Mouse (Mus musculus) CD4-positive helper T cell, adult 2 months (primary cell): ENCODE measurements around the gene Ehbp1.

Experiments used
- DNase-seq: peaks from one replicate; pipeline ENCODE4 v3.0.0-alpha.2; 2012; ENCODE audit warnings: low read depth, missing footprints, low spot score

Gene Ehbp1

GRCm38 (mm10) chr11:22057538-22057937, 284.6 kb downstream of the Ehbp1 start:
- no peak for DNase-seq

- DNase-seq: no peak
Measured at GRCm38 (mm10) chr11:22055908-22056307, 286.2 kb downstream of the Ehbp1 start.

DNA sequence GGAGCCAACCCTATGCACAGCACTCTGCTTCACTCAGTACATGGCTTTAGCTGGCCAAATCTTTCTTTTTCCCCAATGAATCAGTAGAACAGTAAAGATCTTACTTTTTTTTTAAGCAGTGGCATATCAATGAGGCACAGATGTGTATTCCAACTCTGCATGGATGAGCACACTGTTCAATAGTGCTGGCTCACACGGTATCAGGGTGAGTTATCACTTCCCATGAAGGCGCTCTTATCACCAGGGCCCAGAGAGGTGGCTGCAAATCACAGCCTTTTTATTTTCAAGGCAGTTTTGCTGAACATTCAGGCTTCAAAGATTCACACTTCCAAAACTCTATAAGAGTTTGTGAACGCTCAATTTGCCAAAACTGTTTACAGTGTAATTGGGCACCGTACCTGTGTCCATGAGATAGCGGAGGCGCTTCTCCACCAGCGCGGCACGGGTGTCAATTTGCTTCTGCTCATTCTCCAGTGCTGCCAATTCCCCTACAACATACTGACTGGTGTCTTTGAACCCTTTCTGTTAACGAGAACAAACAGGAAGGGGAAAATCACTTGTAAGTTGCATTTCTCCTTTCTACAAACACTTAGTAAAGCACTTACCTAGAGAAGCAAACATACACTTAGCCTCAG, 288.9 kb downstream of the Ehbp1 start:
- DNase-seq: no peak

DNA sequence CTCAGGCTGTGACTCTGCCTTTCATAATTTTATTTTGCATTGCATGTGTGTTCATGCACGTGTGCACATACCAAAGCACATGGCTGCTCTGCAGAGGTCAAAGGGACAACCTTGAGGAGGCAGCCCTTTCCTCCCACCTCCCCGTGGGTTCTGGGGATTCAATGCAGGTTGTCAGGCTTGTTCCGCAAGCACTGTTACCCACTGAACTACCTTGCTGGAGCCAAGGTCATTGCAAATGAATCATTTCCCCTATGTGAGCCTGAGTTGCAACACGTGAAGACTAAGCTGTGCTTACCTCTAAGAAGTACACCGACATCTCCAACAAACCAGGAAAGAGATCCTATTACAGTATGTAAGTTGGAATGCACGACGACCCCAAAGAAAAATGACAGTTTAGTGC, 291.2 kb downstream of the Ehbp1 start:
- no peak for DNase-seq

DNA sequence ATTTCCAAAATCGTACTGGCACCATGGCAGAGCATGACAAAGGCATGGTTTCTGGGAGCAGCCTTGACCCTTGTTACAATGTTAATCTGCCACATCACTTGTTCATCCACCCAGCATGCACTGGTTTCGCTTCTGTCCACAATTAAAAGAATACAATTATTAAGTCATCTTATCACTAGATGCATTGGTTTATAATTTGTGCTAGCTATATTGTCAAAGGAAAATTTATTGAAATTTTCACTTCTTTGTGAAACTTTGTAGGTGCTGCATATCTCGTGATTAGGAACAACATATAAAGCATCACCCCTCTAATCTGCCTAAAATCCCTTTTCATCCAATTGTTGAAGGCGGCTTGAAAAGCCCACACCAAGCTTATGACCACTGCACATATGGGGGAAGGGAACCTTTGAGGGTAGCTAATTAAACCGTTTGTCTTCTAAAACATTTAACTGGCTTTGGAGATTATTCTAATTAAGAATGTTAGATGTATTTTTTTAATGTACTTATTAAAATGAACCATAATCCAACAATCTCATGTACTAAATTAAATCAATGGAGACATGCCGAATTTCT, 302.2 kb downstream of the Ehbp1 start:
- DNase-seq: no peak

- DNase-seq: no peak
Measured at GRCm38 (mm10) chr11:22034564-22035105, 307.5 kb downstream of the Ehbp1 start.

DNA sequence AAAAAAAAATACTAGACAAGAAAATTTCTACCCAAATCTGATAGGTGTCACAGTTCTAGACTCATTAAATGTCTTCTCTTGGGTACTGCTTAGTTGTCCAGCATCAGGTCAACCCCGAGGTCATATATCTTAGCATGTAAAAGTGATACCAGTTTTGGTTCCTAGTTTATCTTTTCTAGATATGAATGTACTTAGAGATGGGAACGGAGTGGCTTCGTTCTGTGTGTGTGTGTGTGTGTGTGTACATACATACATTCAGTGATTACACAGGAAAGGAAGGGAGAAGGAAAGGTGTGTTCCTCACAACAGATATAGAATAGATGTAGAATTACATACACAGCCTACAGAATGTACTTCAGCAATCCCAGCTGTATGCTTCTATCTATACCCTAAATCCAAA, 308.5 kb downstream of the Ehbp1 start:
- DNase-seq: no peak

- no peak for DNase-seq
Measured at GRCm38 (mm10) chr11:22020602-22021001, 321.5 kb downstream of the Ehbp1 start.

- DNase-seq: no peak
Measured at GRCm38 (mm10) chr11:22017444-22017843, 324.6 kb downstream of the Ehbp1 start.

- DNase-seq: no peak
Measured at GRCm38 (mm10) chr11:22016341-22016740, 325.8 kb downstream of the Ehbp1 start.

DNA sequence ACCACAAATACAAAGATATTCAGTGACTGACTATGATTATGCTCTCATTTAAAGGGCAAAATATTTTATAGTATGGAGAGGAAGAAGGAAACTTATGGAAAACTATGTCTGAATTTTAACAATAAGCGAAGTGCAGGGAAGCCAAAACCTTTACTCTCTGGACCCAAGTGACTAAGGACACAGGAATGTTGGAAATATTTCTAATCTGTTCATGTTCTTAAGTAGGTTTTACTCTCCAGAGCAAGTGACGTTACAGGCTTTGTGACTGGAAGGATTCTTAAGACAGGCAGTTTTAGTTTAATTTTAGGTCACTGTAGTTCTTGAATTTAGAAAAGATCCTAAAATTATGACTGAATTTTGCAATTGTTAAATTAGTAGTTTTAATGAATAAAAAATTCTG, 333.3 kb downstream of the Ehbp1 start:
- DNase-seq: no peak

DNA sequence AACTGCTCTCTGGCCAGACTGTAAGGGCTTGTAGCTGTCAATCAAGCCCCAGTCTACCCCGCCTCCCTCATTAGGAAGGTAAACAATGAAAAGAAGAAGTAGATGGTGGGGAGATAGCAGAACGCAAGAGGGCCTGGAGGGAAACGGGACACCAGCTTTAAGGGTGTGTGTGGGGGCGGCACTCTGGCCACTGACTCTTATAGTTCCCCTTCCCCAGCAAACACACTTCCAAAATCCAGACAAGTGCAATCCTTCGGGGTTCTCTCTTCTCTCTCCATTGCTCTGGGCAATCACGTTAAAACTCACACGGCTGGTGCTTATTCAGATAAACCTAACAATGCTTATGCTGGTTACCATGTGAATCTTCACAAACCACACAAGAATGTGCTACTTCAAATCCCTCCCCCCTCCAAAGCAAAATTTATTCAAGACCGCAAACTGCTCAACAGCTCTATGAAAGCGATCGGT, 333.9 kb downstream of the Ehbp1 start:
- no peak for DNase-seq

GRCm38 (mm10) chr11:22007781-22008110, 334.3 kb downstream of the Ehbp1 start:
- no peak for DNase-seq

DNA sequence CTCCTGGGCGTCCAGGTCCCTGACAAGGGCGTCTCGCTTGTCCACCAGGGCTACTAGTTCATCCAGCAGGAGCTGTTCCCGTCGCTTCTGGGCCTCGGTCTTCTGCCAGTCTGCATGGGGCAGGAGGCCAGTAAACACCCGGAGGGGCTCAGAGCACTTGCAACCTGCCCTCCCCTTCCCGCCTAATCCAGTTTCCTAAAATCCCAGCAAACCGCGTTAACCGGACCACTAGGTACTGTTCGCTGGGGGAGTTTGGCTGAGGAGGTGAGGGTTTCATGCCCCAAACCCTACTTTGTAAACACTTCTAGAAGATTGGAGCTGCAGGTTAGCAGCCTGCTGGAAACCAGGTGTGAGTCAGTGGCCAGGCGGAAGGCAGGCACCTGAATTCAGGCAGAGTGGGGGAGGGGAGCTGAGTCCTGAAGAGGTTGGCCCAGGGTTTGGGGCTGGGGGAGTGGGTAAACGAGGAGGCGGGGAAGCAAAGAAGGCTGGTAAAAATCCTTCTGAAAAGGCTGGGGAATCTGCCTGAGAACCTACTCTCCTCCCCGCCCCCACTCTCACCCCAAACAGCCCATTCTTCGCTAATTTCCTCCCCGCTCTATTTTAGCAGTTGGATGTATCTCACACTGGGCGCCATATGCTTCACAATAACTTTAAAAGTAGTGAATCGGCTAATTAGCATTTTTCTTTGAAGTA, 334.9 kb downstream of the Ehbp1 start:
- DNase-seq: no peak

DNA sequence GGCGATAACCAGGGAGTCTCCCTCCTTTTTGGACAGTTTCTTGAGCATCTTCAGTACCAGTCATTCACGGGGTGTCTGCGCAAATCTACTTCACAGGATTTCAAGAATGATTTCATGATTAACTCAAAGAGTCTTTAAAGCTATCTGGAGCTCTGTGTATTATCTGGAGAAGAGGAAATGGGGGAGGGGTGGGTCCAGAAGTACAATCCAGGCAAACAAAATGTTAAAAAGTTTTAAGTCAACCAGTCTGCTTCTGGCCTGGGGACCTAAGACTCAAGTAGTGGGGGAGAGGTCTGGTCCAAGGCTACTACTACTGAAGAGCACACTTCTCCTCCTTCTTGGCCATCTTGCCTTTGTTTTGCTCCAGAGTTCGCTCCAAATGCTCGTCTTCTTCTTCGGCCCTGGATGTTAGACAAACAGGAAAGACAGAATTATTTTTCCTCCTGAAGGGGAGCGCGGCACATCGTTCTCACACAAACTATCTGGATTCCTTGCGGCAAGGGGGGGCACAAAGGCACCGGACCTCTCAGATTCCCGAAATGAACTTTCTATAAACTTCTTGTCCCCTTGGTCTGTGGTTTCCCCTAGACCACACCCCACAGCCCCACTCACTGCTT, 335.5 kb downstream of the Ehbp1 start:
- no peak for DNase-seq

- DNase-seq: no peak
Measured at GRCm38 (mm10) chr11:22005281-22005870, 336.7 kb downstream of the Ehbp1 start.

- no peak for DNase-seq
Measured at GRCm38 (mm10) chr11:22004331-22004841, 337.7 kb downstream of the Ehbp1 start.

DNA sequence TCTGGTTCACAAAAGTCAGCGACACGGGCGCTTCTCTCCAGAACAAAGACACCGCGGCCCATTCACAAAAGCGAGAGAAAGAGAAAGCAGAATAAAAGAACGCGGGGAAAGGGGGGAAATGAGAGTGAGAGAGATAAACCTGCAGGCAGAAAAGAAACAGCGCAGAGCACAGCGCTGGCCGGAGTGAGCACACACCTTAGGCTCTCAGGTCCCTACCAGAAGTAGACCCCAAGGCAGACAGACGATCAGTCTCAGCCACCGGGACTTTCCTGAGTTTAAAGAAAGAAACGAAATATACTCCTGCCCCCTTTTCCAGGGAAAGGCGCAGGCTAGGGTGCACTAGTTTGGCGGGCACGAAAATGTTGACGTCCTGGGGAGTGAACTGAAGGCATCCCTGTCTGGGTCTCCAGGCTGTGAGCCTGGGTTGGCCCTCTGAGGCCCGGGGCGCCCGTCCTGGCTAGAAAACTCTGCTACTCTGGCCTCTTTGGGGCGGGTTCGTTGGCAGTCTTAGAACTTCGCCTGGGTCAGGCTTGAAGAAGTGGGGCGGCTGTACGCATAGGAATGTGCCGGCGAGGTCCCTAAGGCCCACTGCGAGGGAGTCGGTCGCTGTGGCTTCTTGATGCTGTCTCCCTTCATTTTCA, 338.6 kb downstream of the Ehbp1 start:
- no peak for DNase-seq

- no peak for DNase-seq
Measured at GRCm38 (mm10) chr11:22002783-22003340, 339.2 kb downstream of the Ehbp1 start, which contains the start of gene Otx1. Otx1 (minus strand) TSS chr11:22002897.

GRCm38 (mm10) chr11:22002062-22002782, 339.9 kb downstream of the Ehbp1 start:
- DNase-seq: no peak
